Mouse (Mus musculus) MEL (cell line): ENCODE measurements at regions not wholly inside any gene's neighbourhood (a gene's known extent, or its start where the extent isn't known, plus 50 kb on each side); places are given as distances from the start of the nearest gene placed in this dataset.

ENCODE experiments used
- DNase-seq: peaks from one replicate; pipeline ENCODE4 v3.0.0; 2011; ENCODE audit warnings: low read depth, low spot score
- H3K27ac ChIP-seq: 2 replicates; pipeline ENCODE4 v1.5.1; 2012; ENCODE audit warnings: low read depth, mild to moderate bottlenecking, control low read depth, low read length, moderate library complexity; ENCODE audit not compliant: control insufficient read depth
- H3K27me3 ChIP-seq, 2 experiments: fragments of 150-350 bp in 1 of 2; sonication (generic) in 1 of 2; 2 replicates each; pipeline ENCODE4 v1.6.1; 2012; ENCODE audit warnings: low read length in 2 of 2, mild to moderate bottlenecking in 2 of 2, improper control_type of control experiment in 1 of 2, moderate library complexity in 1 of 2; ENCODE audit not compliant: insufficient read depth in 2 of 2, control insufficient read depth in 1 of 2
- H3K36me3 ChIP-seq, 2 experiments: 2 replicates each; pipeline ENCODE4 v1.6.1; 2012 to 2014; ENCODE audit warnings: low read length in 2 of 2, improper control_type of control experiment in 1 of 2, inconsistent platforms in 1 of 2, mild to moderate bottlenecking in 1 of 2; ENCODE audit not compliant: insufficient read depth in 2 of 2, control insufficient read depth in 1 of 2
- H3K4me1 ChIP-seq, 2 experiments: fragments of 150-350 bp in 1 of 2; sonication (generic) in 1 of 2; 2 replicates each; pipeline ENCODE4 v1.6.1; 2012; ENCODE audit warnings: low read length in 2 of 2, improper control_type of control experiment in 1 of 2, mild to moderate bottlenecking in 1 of 2; ENCODE audit not compliant: insufficient read depth in 2 of 2, control insufficient read depth in 1 of 2
- H3K4me3 ChIP-seq, 2 experiments: fragments of 150-350 bp in 1 of 2; sonication (generic) in 1 of 2; 2 replicates each; pipeline ENCODE4 v1.5.1; 2012; ENCODE audit warnings: low read depth in 2 of 2, low read length in 2 of 2, mild to moderate bottlenecking in 2 of 2, moderate library complexity in 2 of 2, control low read depth in 1 of 2, improper control_type of control experiment in 1 of 2; ENCODE audit not compliant: control insufficient read depth in 1 of 2, insufficient read depth in 1 of 2
- H3K79me2 ChIP-seq: 2 replicates; pipeline ENCODE4 v1.6.1; 2012; ENCODE audit warnings: mild to moderate bottlenecking, low read length, moderate library complexity; ENCODE audit not compliant: control insufficient read depth, poor library complexity, insufficient read depth
- H3K9ac ChIP-seq: 2 replicates; pipeline ENCODE4 v1.6.1; 2012; ENCODE audit warnings: low read depth, mild to moderate bottlenecking, control low read depth, low read length, moderate library complexity; ENCODE audit not compliant: control insufficient read depth, poor library complexity, severe bottlenecking
- H3K9me3 ChIP-seq: fragments of 150-350 bp; sonication (generic); replicated peaks from 2 replicates; pipeline ENCODE4 v1.6.1; 2012; ENCODE audit warnings: mild to moderate bottlenecking, low read length, improper control_type of control experiment, moderate library complexity; ENCODE audit not compliant: insufficient read depth
- BHLHE40 ChIP-seq: IDR thresholded peaks from 2 replicates; pipeline ENCODE4 v1.6.1; 2012; ENCODE audit warnings: low read depth, mild to moderate bottlenecking, inconsistent platforms, low read length, improper control_type of control experiment, borderline replicate concordance
- CHD1 ChIP-seq: IDR thresholded peaks from 2 replicates; pipeline ENCODE4 v1.6.1; 2012; ENCODE audit warnings: low read depth, mild to moderate bottlenecking, inconsistent platforms, low read length, improper control_type of control experiment
- CTCF ChIP-seq, 3 experiments: IDR thresholded peaks in 2 of 3; conservative IDR thresholded peaks in 1 of 3; 2 replicates each; pipeline ENCODE4 v1.5.1; 2011 to 2012; ENCODE audit warnings: low read length in 3 of 3, low read depth in 2 of 3, mild to moderate bottlenecking in 2 of 3, improper control_type of control experiment in 1 of 3, inconsistent platforms in 1 of 3, mixed read lengths in 1 of 3, moderate library complexity in 1 of 3; ENCODE audit not compliant: control insufficient read depth in 1 of 3, insufficient read depth in 1 of 3, poor library complexity in 1 of 3, severe bottlenecking in 1 of 3
- E2F4 ChIP-seq: IDR thresholded peaks from 2 replicates; pipeline ENCODE4 v1.6.1; 2011; ENCODE audit warnings: low read depth, low read length, improper control_type of control experiment, borderline replicate concordance
- ELF1 ChIP-seq: IDR thresholded peaks from 2 replicates; pipeline ENCODE4 v1.6.1; 2014; ENCODE audit warnings: low read depth, mild to moderate bottlenecking, inconsistent platforms, low read length, improper control_type of control experiment, moderate library complexity
- EP300 ChIP-seq, 2 experiments: IDR thresholded peaks; 2 replicates each; pipeline ENCODE4 v1.6.1; 2011; ENCODE audit warnings: improper control_type of control experiment in 2 of 2, low read length in 2 of 2, low read depth in 1 of 2, mild to moderate bottlenecking in 1 of 2
- ETS1 ChIP-seq: IDR thresholded peaks from 2 replicates; pipeline ENCODE4 v1.6.1; 2012; ENCODE audit warnings: low read depth, mild to moderate bottlenecking, inconsistent platforms, low read length, improper control_type of control experiment, moderate library complexity
- GABPA ChIP-seq: IDR thresholded peaks from 2 replicates; pipeline ENCODE4 v1.6.1; 2012; ENCODE audit warnings: low read depth, mild to moderate bottlenecking, inconsistent platforms, low read length, improper control_type of control experiment, moderate library complexity
- HCFC1 ChIP-seq: IDR thresholded peaks from 2 replicates; pipeline ENCODE4 v1.6.1; 2012; ENCODE audit warnings: low read depth, mild to moderate bottlenecking, inconsistent platforms, low read length, improper control_type of control experiment, moderate library complexity
- JUND ChIP-seq: IDR thresholded peaks from 2 replicates; pipeline ENCODE4 v1.6.1; 2011; ENCODE audit warnings: low read depth, mild to moderate bottlenecking, improper control_type of control experiment, low read length
- MAFK ChIP-seq: IDR thresholded peaks from 2 replicates; pipeline ENCODE4 v1.6.1; 2011; ENCODE audit warnings: low read depth, mild to moderate bottlenecking, low read length, improper control_type of control experiment, borderline replicate concordance
- MAX ChIP-seq: IDR thresholded peaks from 2 replicates; pipeline ENCODE4 v1.6.1; 2011; ENCODE audit warnings: low read length, improper control_type of control experiment
- MXI1 ChIP-seq: IDR thresholded peaks from 2 replicates; pipeline ENCODE4 v1.6.1; 2011; ENCODE audit warnings: mild to moderate bottlenecking, low read depth, low read length, improper control_type of control experiment
- MYB ChIP-seq: IDR thresholded peaks from 2 replicates; pipeline ENCODE4 v1.6.1; 2011; ENCODE audit warnings: mild to moderate bottlenecking, low read depth, low read length, improper control_type of control experiment
- NELFE ChIP-seq: IDR thresholded peaks from 2 replicates; pipeline ENCODE4 v1.6.1; 2011; ENCODE audit warnings: low read depth, low read length, improper control_type of control experiment
- NRF1 ChIP-seq: IDR thresholded peaks from 2 replicates; pipeline ENCODE4 v1.6.1; 2014; ENCODE audit warnings: low read depth, mild to moderate bottlenecking, inconsistent platforms, low read length, improper control_type of control experiment, moderate library complexity; ENCODE audit not compliant: poor library complexity, insufficient read depth, severe bottlenecking
- POLR2A ChIP-seq, 2 experiments: IDR thresholded peaks; 2 replicates each; pipeline ENCODE4 v1.6.1; 2011 to 2012; ENCODE audit warnings: low read length in 2 of 2, mild to moderate bottlenecking in 2 of 2, control low read depth in 1 of 2, improper control_type of control experiment in 1 of 2, low read depth in 1 of 2, moderate library complexity in 1 of 2; ENCODE audit not compliant: control insufficient read depth in 1 of 2, insufficient read depth in 1 of 2, poor library complexity in 1 of 2
- POLR2AphosphoS2 ChIP-seq: IDR thresholded peaks from 2 replicates; pipeline ENCODE4 v1.6.1; 2011; ENCODE audit warnings: low read length, improper control_type of control experiment
- SIN3A ChIP-seq: IDR thresholded peaks from 2 replicates; pipeline ENCODE4 v1.6.1; 2012; ENCODE audit warnings: low read length, improper control_type of control experiment, inconsistent platforms
- SMC3 ChIP-seq: IDR thresholded peaks from 2 replicates; pipeline ENCODE4 v1.6.1; 2011; ENCODE audit warnings: low read depth, low read length, improper control_type of control experiment
- TAL1 ChIP-seq: IDR thresholded peaks from 2 replicates; pipeline ENCODE4 v1.6.1; 2012; ENCODE audit warnings: mild to moderate bottlenecking, inconsistent platforms, low read length, moderate library complexity, mixed read lengths
- TBP ChIP-seq: IDR thresholded peaks from 2 replicates; pipeline ENCODE4 v1.8.0; 2011; ENCODE audit warnings: low read depth, low read length, improper control_type of control experiment
- USF1 ChIP-seq: IDR thresholded peaks from 2 replicates; pipeline ENCODE4 v1.6.1; 2014; ENCODE audit warnings: low read depth, mild to moderate bottlenecking, inconsistent platforms, low read length, improper control_type of control experiment, moderate library complexity
- USF2 ChIP-seq, 2 experiments: IDR thresholded peaks; 2 replicates each; pipeline ENCODE4 v1.6.1; 2011 to 2012; ENCODE audit warnings: improper control_type of control experiment in 2 of 2, low read length in 2 of 2, borderline replicate concordance in 1 of 2, inconsistent platforms in 1 of 2, low read depth in 1 of 2, mild to moderate bottlenecking in 1 of 2; ENCODE audit not compliant: insufficient read depth in 1 of 2
- ZC3H11A ChIP-seq: IDR thresholded peaks from 2 replicates; pipeline ENCODE4 v1.6.1; 2012; ENCODE audit warnings: low read depth, mild to moderate bottlenecking, inconsistent platforms, low read length, improper control_type of control experiment
- ZKSCAN1 ChIP-seq: IDR thresholded peaks from 2 replicates; pipeline ENCODE4 v1.6.1; 2012; ENCODE audit warnings: low read depth, mild to moderate bottlenecking, inconsistent platforms, low read length, improper control_type of control experiment, moderate library complexity
- ZMIZ1 ChIP-seq: IDR thresholded peaks from 2 replicates; pipeline ENCODE4 v1.6.1; 2012; ENCODE audit warnings: low read depth, mild to moderate bottlenecking, inconsistent platforms, low read length, improper control_type of control experiment, moderate library complexity
- ZNF384 ChIP-seq: IDR thresholded peaks from 2 replicates; pipeline ENCODE4 v1.6.1; 2012; ENCODE audit warnings: low read depth, mild to moderate bottlenecking, inconsistent platforms, low read length, improper control_type of control experiment

GRCm38 (mm10) chr10:116678950-116679735, 97.8 kb upstream of the Cnot2 start:
- DNase-seq = no peak
- H3K36me3 ChIP-seq = no peaks in the 10 kb centered on the region
- H3K4me1 ChIP-seq = no peaks in the 10 kb centered on the region
- no peak overlapping the region for H3K9ac ChIP-seq
- H3K9me3 ChIP-seq = no peaks in the 10 kb centered on the region
- H3K4me3 ChIP-seq = no peak overlapping the region
- TF ChIP-seq CTCF (IDR thresholded peaks at IDR 0.05 in 2 of 3, conservative IDR thresholded peaks at IDR 0.05 in 1 of 3; ENCODE audit: control insufficient read depth in 1 of 3, insufficient read depth in 1 of 3, low read depth in 2 of 3, low read length in 3 of 3, poor library complexity in 1 of 3, severe bottlenecking in 1 of 3) (no peak), ETS1 (no peak), POLR2A (IDR thresholded peaks at IDR 0.05; ENCODE audit: control insufficient read depth in 1 of 2, insufficient read depth in 1 of 2, low read depth in 1 of 2, low read length in 2 of 2, poor library complexity in 1 of 2) (no peak), ELF1 (no peak), MAFK (no peak), BHLHE40 (no peak), TAL1 (no peak), MYB (no peak), ZNF384 (no peak), NELFE (no peak), ZKSCAN1 (no peak), CHD1 (no peak), USF1 (no peak), MAX (no peak), SMC3 (no peak), E2F4 (no peak), NRF1 (no peak), JUND (no peak)
- no peaks in the 10 kb centered on the region for H3K27me3 ChIP-seq
- no peaks in the 10 kb centered on the region for H3K79me2 ChIP-seq
- no peak overlapping the region for H3K27ac ChIP-seq

GRCm38 (mm10) chr10:116677949-116678348, 96.6 kb upstream of the Cnot2 start:
- Histone ChIP-seq H3K4me3 (no peak overlapping the region), H3K79me2 (no peaks in the 10 kb centered on the region)
- TF ChIP-seq HCFC1 (no peak), BHLHE40 (no peak), ZC3H11A (no peak), ZMIZ1 (no peak), SMC3 (no peak), NELFE (no peak), CTCF (IDR thresholded peaks at IDR 0.05 in 2 of 3, conservative IDR thresholded peaks at IDR 0.05 in 1 of 3; ENCODE audit: control insufficient read depth in 1 of 3, insufficient read depth in 1 of 3, low read depth in 2 of 3, low read length in 3 of 3, poor library complexity in 1 of 3, severe bottlenecking in 1 of 3) (no peak), NRF1 (no peak), MXI1 (no peak), GABPA (no peak), EP300 (IDR thresholded peaks at IDR 0.05; ENCODE audit: low read depth in 1 of 2, low read length in 2 of 2) (no peak), POLR2AphosphoS2 (no peak), TBP (no peak), SIN3A (no peak), USF2 (IDR thresholded peaks at IDR 0.05; ENCODE audit: borderline replicate concordance in 1 of 2, insufficient read depth in 1 of 2, low read depth in 1 of 2, low read length in 2 of 2) (no peak)
- TF ChIP-seq, all 39 proteins: peak for 0
- H3K9ac ChIP-seq = no peak overlapping the region
- DNase-seq = no peak
- no peaks in the 10 kb centered on the region for H3K36me3 ChIP-seq
- no peaks in the 10 kb centered on the region for H3K27me3 ChIP-seq
- no peak overlapping the region for H3K27ac ChIP-seq
- no peaks in the 10 kb centered on the region for H3K9me3 ChIP-seq
- no peaks in the 10 kb centered on the region for H3K4me1 ChIP-seq
